20 mouse cellular contexts compared by ENCODE assay signal in genomic region chr12:58360258-58360657, GRCm38 (mm10).
"Had no signal": no experiment of that assay in that cellular context is flagged by ENCODE, and none has a peak within 500 bp of the region (broad histone marks: within the 10 kb centered on the region; RNA-seq: fewer than 3 reads in every experiment).

No protein-coding gene starts in this region.

- H3K9me3 ChIP-seq: limb, embryonic 10.5 days; limb, embryonic 13.5 days; liver, embryonic 12.5 days; liver, embryonic 15.5 days; lung, embryonic 15.5 days; megakaryocyte, embryonic 14.5 days; midbrain, embryonic 10.5 days; midbrain, embryonic 13.5 days; stomach, embryonic 15.5 days had no signal

- H3K27ac ChIP-seq: limb, embryonic 10.5 days; limb, embryonic 13.5 days; liver, embryonic 12.5 days; liver, embryonic 15.5 days; lung, embryonic 15.5 days; midbrain, embryonic 10.5 days; midbrain, embryonic 13.5 days; stomach, embryonic 15.5 days had no signal

- H3K4me3 ChIP-seq: limb, embryonic 10.5 days; limb, embryonic 13.5 days; liver, embryonic 12.5 days; liver, embryonic 15.5 days; lung, embryonic 15.5 days; megakaryocyte, embryonic 14.5 days; midbrain, embryonic 10.5 days; midbrain, embryonic 13.5 days; stomach, embryonic 15.5 days had no signal

- DNase-seq: kidney, adult 9 months; kidney, postnatal 14 days; kidney, postnatal 4 days; liver; lung, adult 18-20 months; lung, postnatal 10 days; lung, postnatal 36 days; right cerebral cortex, postnatal 25 days; spleen, adult 18-20 months; thymus, adult 18-20 months; thymus, postnatal 36 days had no signal

- H3K36me3 ChIP-seq: limb, embryonic 10.5 days; limb, embryonic 13.5 days; liver, embryonic 12.5 days; liver, embryonic 15.5 days; lung, embryonic 15.5 days; midbrain, embryonic 10.5 days; midbrain, embryonic 13.5 days; stomach, embryonic 15.5 days had no signal

- H3K27me3 ChIP-seq: limb, embryonic 13.5 days; liver, embryonic 12.5 days; liver, embryonic 15.5 days; lung, embryonic 15.5 days; megakaryocyte, embryonic 14.5 days; midbrain, embryonic 13.5 days; stomach, embryonic 15.5 days had no signal

- H3K4me1 ChIP-seq: limb, embryonic 10.5 days; limb, embryonic 13.5 days; liver, embryonic 12.5 days; liver, embryonic 15.5 days; lung, embryonic 15.5 days; megakaryocyte, embryonic 14.5 days; midbrain, embryonic 10.5 days; midbrain, embryonic 13.5 days; stomach, embryonic 15.5 days had no signal

- H3K9ac ChIP-seq: limb, embryonic 13.5 days; liver, embryonic 12.5 days; liver, embryonic 15.5 days; lung, embryonic 15.5 days; midbrain, embryonic 13.5 days; stomach, embryonic 15.5 days had no signal

- ATAC-seq: liver, embryonic 12.5 days; midbrain, embryonic 13.5 days had no signal

- H3K4me2 ChIP-seq: limb, embryonic 13.5 days; liver, embryonic 12.5 days; liver, embryonic 15.5 days; lung, embryonic 15.5 days; midbrain, embryonic 13.5 days; stomach, embryonic 15.5 days had no signal
